Mouse (Mus musculus) myocyte (in vitro differentiated cells): ENCODE measurements at regions not wholly inside any gene's neighbourhood (a gene's known extent, or its start where the extent isn't known, plus 50 kb on each side); places are given as distances from the start of the nearest gene placed in this dataset.

Source experiments
- CEBPB ChIP-seq: IDR thresholded peaks from 2 replicates; pipeline ENCODE4 v1.6.1; 2011; ENCODE audit warnings: mild to moderate bottlenecking, moderate library complexity; ENCODE audit not compliant: poor library complexity, insufficient read depth, severe bottlenecking
- E2F4 ChIP-seq: IDR thresholded peaks from one replicate; pipeline ENCODE4 v1.6.1; 2011; ENCODE audit warnings: mild to moderate bottlenecking, control low read depth, moderate library complexity; ENCODE audit not compliant: insufficient read depth
- MAX ChIP-seq: IDR thresholded peaks from one replicate; pipeline ENCODE4 v1.6.1; 2011; ENCODE audit warnings: low read depth, mild to moderate bottlenecking, control low read depth
- MYOD1 ChIP-seq, 3 experiments: IDR thresholded peaks; one replicate each; pipeline ENCODE4 v1.6.1; 2011; ENCODE audit warnings: control low read depth in 2 of 3, low read depth in 2 of 3, mild to moderate bottlenecking in 2 of 3, moderate library complexity in 1 of 3; ENCODE audit not compliant: insufficient read length in 2 of 3, control insufficient read depth in 1 of 3
- MYOG ChIP-seq, 3 experiments: IDR thresholded peaks; one replicate each; pipeline ENCODE4 v1.6.1; 2011; ENCODE audit warnings: control low read depth in 2 of 3, low read depth in 2 of 3, mild to moderate bottlenecking in 2 of 3; ENCODE audit not compliant: insufficient read length in 2 of 3, control insufficient read depth in 1 of 3, insufficient read depth in 1 of 3
- POLR2A ChIP-seq: IDR thresholded peaks from one replicate; pipeline ENCODE4 v1.6.1; 2011; ENCODE audit warnings: low read depth, mild to moderate bottlenecking, control low read depth, moderate library complexity; ENCODE audit not compliant: insufficient read length
- POLR2AphosphoS2 ChIP-seq: IDR thresholded peaks from one replicate; pipeline ENCODE4 v1.6.1; 2011; ENCODE audit warnings: low read depth, control low read depth; ENCODE audit not compliant: insufficient read length
- REST ChIP-seq: IDR thresholded peaks from one replicate; pipeline ENCODE4 v1.6.1; 2011; ENCODE audit warnings: mild to moderate bottlenecking, control low read depth, moderate library complexity; ENCODE audit not compliant: insufficient read depth, insufficient read length
- SRF ChIP-seq: IDR thresholded peaks from one replicate; pipeline ENCODE4 v1.6.1; 2011; ENCODE audit warnings: low read depth; ENCODE audit not compliant: control insufficient read depth, insufficient read length
- TCF12 ChIP-seq: IDR thresholded peaks from one replicate; pipeline ENCODE4 v1.6.1; 2011; ENCODE audit warnings: mild to moderate bottlenecking, control low read depth; ENCODE audit not compliant: poor library complexity, insufficient read depth, severe bottlenecking
- TCF3 ChIP-seq: IDR thresholded peaks from one replicate; pipeline ENCODE4 v1.6.1; 2011; ENCODE audit warnings: low read depth, control low read depth; ENCODE audit not compliant: insufficient read length
- USF1 ChIP-seq: IDR thresholded peaks from one replicate; pipeline ENCODE4 v1.6.1; 2011; ENCODE audit warnings: low read depth, mild to moderate bottlenecking, control low read depth, moderate library complexity

DNA sequence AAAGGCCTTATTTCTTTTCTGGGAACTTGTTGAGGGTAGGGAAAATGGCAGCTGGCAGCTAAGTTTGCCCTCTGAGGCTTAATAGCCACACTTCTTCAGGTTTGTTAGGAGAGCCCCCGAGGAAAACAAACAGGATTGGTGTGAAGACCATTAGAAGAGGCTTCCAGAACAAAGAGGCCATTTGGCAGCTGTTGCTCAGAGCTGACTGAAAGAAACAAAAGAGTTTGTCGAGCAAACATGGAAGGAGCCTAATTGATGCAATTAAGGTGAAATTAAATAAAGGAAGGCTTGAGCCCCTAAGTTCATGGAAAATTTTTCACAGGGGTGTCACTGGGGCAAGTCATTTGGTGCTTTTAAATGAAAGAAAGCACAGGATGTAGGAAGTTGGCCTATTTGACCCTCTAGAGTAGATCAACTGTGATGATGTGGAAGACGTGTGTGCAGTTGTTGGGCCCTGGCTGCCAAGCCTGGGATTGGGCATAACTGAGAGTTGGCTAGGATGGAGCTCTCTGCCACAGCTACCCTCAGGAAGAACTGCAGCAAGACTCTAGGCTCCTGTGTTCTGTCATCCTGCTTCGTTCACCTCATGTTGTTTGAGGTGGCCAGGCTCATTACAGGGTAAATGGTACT lies 106.9 kb downstream of the Apip start:
- TF ChIP-seq POLR2A (no peak), POLR2AphosphoS2 (no peak), MAX (no peak), MYOD1 (IDR thresholded peaks at IDR 0.05; ENCODE audit: control insufficient read depth in 1 of 3, insufficient read length in 2 of 3, low read depth in 2 of 3) (no peak), MYOG (IDR thresholded peaks at IDR 0.05; ENCODE audit: control insufficient read depth in 1 of 3, insufficient read depth in 1 of 3, insufficient read length in 2 of 3, low read depth in 2 of 3) (no peak), TCF3 (no peak), REST (no peak), E2F4 (no peak), TCF12 (no peak), CEBPB (no peak), USF1 (no peak), SRF (no peak)
